Mouse (Mus musculus): ENCODE results near the gene Cpt1b. TPM values are rescaled to one million over a fixed set of nuclear protein-coding genes. Genes with fewer than 3 reads are reported as not detected.

Gene Cpt1b
- polyA plus RNA-seq, 1 experiment from 2014 or later: 138 TPM

DNA sequence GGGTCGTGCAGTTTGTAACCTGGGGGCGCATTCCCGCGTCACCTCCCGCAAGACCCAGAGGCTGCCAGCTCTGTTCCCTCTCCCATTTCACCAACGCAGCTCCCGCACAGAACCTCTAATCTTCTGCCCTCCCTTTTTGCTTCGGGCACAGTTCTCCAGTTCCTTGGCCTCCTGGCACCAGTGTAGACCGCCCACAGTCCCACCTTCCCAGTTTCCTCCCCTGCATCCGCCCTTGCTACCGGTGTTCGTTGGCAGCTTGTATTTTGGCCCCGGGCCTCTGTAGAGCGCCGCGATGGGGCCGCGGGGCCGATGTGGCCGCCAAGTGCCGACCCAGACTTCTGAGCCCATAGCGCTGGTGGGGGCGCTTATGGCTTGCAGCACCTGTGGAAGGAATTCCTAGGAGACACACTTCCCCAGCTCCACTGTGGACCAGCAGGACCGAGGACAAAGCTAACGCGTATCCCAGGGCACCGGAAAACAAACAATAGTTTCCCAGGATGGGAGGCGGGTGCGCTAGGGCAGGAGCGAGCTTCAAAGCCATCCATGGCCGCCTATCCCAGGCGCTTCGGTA is 46.7 kb downstream of the Cpt1b start, which contains the start of gene Odf3b:
Odf3b (minus strand) TSS at position 452 of the 571 bp plus-strand sequence.
- ATAC-seq (ENCODE audit: insufficient number of reproducible peaks, low FRiP score): 0 out of 2 replicates have a peak, but pooled peaks have one; percentile 1

DNA sequence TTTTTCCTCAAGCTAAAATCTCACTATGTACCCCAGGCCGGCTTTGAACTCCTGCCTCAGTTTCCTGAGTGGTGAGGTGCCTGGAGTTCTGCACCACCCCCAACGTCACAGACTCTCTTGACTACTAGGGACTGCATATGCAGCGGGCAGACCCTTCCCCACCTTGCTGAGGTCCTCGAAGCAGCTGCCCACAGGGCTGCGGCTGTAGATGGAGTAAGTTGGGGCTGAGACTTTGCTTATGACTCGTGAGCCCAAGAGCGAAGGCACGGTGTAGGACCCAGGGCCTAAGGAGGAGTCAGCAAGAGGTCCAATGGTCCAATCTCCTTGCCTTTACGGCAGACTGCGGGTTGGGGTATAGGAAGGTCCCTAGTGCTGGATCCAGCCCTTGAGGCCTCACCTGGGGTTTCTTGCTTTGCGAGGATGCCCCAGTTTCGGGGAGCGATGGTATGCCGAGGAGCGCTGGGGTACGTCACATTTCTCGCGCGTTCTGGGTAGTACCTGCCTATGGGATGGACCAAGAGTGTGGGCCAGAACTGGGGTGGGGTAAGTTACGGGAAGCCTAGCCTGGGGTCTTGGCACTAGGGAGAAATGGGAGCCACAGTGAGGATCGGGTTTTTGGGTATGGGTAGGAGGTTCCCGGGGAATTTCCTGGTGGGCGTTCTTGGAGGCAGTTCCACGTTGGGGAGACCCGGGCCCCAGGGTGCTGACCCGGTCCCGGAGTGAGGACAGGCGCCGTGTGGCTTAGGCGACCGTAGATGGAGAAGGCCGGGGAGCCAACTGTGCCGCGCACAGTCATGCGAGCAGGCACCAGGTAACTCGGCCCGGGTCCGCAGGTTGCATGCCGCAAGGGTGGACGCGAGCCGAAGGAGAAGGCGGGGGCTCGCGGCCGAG is 47.5 kb downstream of the Cpt1b start:
- H3K27me3 ChIP-seq (replicated peaks): peaks cover 45% of the 10 kb centered on the region
- H3K4me3 ChIP-seq: peak overlapping the region; percentile 53
- peaks cover 31% of the 10 kb centered on the region for H3K4me1 ChIP-seq (replicated peaks)
- no peak overlapping the region for H3K27ac ChIP-seq (ENCODE audit: poor library complexity, severe bottlenecking)
- no peaks in the 10 kb centered on the region for H3K36me3 ChIP-seq
- ATAC-seq (ENCODE audit: insufficient number of reproducible peaks, low FRiP score): no peak
- H3K4me2 ChIP-seq: peak overlapping the region; percentile 92
- peak overlapping the region; percentile 45 for H3K9ac ChIP-seq
- 10% methylated on average over 46 of the region's 46 CpGs for whole genome bisulfite sequencing
- no peaks in the 10 kb centered on the region for H3K9me3 ChIP-seq (replicated peaks)

More for the DNA sequence above, 46.7 kb downstream of the Cpt1b start, which contains the start of gene Odf3b:
- Histone ChIP-seq H3K27me3 (replicated peaks) (peaks cover 50% of the 10 kb centered on the region), H3K4me3 (peak within 1 kb of the TSS; percentile 53), H3K9ac (peak within 1 kb of the TSS; percentile 45), H3K4me2 (peak within 1 kb of the TSS; percentile 92), H3K4me1 (replicated peaks) (peaks cover 30% of the 10 kb centered on the region), H3K36me3 (no peaks in the 10 kb centered on the region), H3K27ac (ENCODE audit: poor library complexity, severe bottlenecking) (no peak within 1 kb of the TSS), H3K9me3 (replicated peaks) (no peaks in the 10 kb centered on the region)
- WGBS: under 1% methylated on average over 33 of the region's 33 CpGs

DNA sequence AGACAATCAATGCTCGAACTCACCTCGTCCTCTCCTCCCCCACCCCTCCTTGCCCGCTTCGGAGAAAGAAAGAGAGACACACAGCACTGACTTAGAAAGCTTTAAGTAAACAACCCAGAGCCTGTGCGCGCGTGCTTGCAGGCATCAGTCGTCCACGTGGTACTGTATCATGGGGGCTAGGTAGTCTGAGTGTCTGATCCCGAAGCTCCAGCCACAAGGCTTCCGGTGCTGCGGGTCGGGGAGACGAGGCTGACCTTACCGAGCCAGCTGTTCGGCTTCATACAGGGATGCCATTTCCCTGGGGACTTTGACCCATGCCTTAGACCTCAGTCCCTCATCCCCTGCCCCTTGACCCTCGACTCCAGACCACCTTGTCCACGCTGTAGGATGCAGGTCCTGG is 48.3 kb downstream of the Cpt1b start:
- WGBS: 7% methylated on average over 18 of the region's 18 CpGs

DNA sequence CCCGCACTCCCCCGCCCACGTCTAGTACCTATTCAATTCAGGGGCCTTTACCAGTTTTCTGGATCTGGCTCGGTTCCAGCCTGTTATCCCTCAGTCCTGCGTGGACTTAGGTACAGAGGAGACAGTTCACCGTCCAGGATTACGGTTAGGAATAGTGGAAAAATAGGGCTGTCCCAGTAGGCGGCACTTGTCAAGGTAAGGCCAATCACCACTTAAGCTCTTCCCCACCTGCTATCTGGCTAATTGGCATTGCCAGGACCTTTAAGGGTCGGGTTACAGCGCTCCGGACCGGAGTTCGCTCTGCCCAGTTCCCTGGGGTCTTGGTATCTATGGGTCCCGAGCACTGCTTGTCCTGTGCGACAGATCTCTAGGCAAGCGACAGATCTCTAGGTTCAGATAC is 48.7 kb downstream of the Cpt1b start, which contains the start of gene Tymp:
Tymp (minus strand) TSS at position 83 of the 400 bp plus-strand sequence.
- Histone ChIP-seq H3K27me3 (replicated peaks) (peaks cover 45% of the 10 kb centered on the region), H3K36me3 (peaks cover 6% of the 10 kb centered on the region), H3K27ac (ENCODE audit: poor library complexity, severe bottlenecking) (no peak within 1 kb of the TSS), H3K4me2 (peak within 1 kb of the TSS; percentile 28), H3K4me1 (replicated peaks) (peaks cover 38% of the 10 kb centered on the region), H3K4me3 (no peak within 1 kb of the TSS), H3K9ac (no peak within 1 kb of the TSS), H3K9me3 (replicated peaks) (no peaks in the 10 kb centered on the region)
- WGBS: 21% methylated on average over 16 of the region's 16 CpGs
- ATAC-seq (ENCODE audit: insufficient number of reproducible peaks, low FRiP score): no peak

More for the DNA sequence above, 48.3 kb downstream of the Cpt1b start:
- Histone ChIP-seq H3K36me3 (peaks cover 2% of the 10 kb centered on the region; the same call in 1 of the 2 replicates), H3K4me2 (peak overlapping the region; percentile 28), H3K4me1 (replicated peaks) (peaks cover 38% of the 10 kb centered on the region), H3K9me3 (replicated peaks) (no peaks in the 10 kb centered on the region), H3K27me3 (replicated peaks) (peaks cover 45% of the 10 kb centered on the region), H3K9ac (no peak overlapping the region), H3K27ac (ENCODE audit: poor library complexity, severe bottlenecking) (no peak overlapping the region), H3K4me3 (no peak overlapping the region)
- no peak for ATAC-seq (ENCODE audit: insufficient number of reproducible peaks, low FRiP score)

DNA sequence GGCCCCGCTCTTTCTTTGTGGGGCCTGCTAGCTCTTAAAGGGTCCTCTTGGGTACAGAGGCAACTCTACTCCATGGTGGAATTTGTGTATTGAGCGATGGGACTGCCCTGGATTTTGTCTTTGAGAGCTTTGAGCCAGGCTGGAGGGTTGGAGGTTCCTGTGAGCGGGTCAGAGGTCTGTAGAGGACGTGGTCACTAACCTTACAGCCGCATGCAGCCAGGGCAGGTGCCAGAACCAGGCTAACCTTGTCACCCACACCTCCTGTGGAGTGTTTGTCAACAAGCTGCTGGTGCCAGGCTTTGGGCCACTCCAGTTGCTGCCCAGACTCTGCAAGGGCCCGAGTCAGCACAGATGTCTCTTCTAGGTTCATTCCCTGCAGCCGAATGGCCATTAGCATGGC is 49.6 kb downstream of the Cpt1b start:
- Histone ChIP-seq H3K27ac (ENCODE audit: poor library complexity, severe bottlenecking) (no peak overlapping the region), H3K4me2 (no peak overlapping the region), H3K9me3 (replicated peaks) (no peaks in the 10 kb centered on the region), H3K4me3 (no peak overlapping the region), H3K9ac (no peak overlapping the region), H3K4me1 (replicated peaks) (peaks cover 38% of the 10 kb centered on the region), H3K27me3 (replicated peaks) (peaks cover 42% of the 10 kb centered on the region), H3K36me3 (peaks cover 15% of the 10 kb centered on the region)
- WGBS: 75% methylated on average over 7 of the region's 7 CpGs
- no peak for ATAC-seq (ENCODE audit: insufficient number of reproducible peaks, low FRiP score)

DNA sequence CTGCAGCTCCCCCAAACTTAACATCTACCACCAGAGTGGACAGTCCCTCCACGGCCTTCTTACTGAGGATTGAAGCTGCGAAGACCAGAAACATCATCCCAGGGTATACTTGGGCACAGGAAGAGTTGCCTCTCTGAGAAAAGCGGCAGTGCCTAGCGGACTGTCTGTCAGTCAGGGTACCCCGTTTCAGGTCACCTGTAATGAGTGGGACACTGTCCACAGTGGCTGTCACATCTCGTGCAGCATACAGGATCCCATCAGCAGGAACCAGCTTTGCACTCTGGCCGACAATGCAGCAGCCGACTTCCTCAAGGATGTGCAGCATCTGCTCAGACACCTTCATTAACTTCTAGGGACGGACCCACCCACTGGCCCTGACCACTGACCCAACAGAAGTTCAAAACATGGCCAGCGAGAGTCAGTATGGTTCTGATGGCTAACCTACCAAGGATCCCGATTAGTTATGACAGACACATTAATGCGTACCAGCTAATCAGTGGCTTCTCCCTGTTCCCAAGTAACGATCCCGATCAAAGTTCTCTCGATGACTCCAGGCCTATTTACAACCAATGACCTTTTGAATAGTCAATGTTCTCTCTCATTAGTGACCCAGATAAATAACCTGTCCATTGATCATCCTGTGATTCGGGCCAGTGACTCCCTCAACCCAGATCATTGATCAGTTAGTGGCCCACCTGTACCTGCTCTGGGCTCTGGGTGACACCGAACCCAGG is 50.7 kb downstream of the Cpt1b start:
- Histone ChIP-seq H3K4me3 (no peak overlapping the region), H3K4me2 (0 out of 2 replicates have a peak overlapping the region, but pooled peaks have one; percentile 85)
- 89% methylated on average over 17 of the region's 17 CpGs for WGBS

DNA sequence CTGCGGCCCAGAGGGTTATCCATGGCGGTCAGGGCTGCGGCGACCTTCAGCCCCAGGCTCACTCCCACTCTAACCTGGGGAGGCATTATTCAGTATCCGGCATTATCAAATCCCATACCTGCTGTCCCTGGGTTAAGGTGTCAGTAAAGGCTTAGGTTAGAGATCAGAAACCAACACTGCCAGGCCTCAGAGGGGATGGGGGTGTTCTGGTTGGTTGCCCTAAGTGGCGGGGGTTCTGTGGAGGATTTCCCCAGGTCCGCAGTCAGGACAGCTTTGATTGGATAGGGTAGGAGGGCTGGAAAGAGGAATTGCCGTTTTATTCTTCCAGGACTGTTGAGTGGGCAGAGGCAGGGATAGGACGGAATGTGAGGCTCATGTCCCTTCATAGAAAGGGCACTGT is 51.3 kb downstream of the Cpt1b start:
- ATAC-seq (ENCODE audit: insufficient number of reproducible peaks, low FRiP score): no peak; the same call in 1 of the 2 replicates
- Histone ChIP-seq H3K4me2 (peak overlapping the region; percentile 85), H3K27me3 (replicated peaks) (peaks cover 36% of the 10 kb centered on the region), H3K9me3 (replicated peaks) (no peaks in the 10 kb centered on the region), H3K9ac (peak overlapping the region; percentile 78), H3K4me1 (replicated peaks) (peaks cover 35% of the 10 kb centered on the region), H3K36me3 (peaks cover 32% of the 10 kb centered on the region), H3K4me3 (peak overlapping the region; percentile 71), H3K27ac (ENCODE audit: poor library complexity, severe bottlenecking) (peak overlapping the region; percentile 89; the same call in 1 of the 2 replicates)
- 50% methylated on average over 9 of the region's 9 CpGs for WGBS

More for the DNA sequence above, 50.7 kb downstream of the Cpt1b start:
- no peak for ATAC-seq (ENCODE audit: insufficient number of reproducible peaks, low FRiP score)
- peak overlapping the region; percentile 78; the same call in 1 of the 2 replicates for H3K9ac ChIP-seq
- H3K27ac ChIP-seq (ENCODE audit: poor library complexity, severe bottlenecking): no peak overlapping the region
- no peaks in the 10 kb centered on the region for H3K9me3 ChIP-seq (replicated peaks)
- peaks cover 38% of the 10 kb centered on the region for H3K27me3 ChIP-seq (replicated peaks)
- peaks cover 26% of the 10 kb centered on the region for H3K36me3 ChIP-seq
- H3K4me1 ChIP-seq (replicated peaks): peaks cover 38% of the 10 kb centered on the region

DNA sequence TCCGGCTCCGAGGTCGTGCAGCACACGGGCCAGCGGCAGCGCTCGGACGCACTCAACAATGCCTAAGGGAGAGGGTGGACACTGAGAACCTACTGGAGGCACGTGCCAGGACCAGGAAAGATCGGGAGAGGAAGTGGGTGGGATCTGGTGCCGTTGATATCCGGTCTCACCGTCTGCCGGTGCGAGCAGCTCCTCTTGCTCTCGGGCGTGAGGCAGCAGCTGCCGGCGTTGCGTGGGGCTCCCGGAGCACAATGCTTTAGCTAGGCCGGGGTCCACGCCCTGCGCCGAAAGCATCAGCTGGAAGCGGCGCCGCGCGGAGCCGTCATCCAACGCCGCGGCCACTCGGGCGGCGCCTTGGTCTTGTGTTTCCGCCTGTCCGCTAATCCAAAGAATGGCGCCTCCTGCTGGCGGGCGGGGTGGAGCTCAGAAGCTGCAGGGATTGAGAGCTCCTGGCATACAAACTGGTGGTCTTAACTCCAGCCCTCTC is 51.9 kb downstream of the Cpt1b start, which contains the start of gene Sco2:
Sco2 (minus strand) TSS at position 85 of the 487 bp plus-strand sequence.
- ATAC-seq (ENCODE audit: insufficient number of reproducible peaks, low FRiP score): peak; percentile 78
- H3K36me3 ChIP-seq: peaks cover 38% of the 10 kb centered on the region
- no peaks in the 10 kb centered on the region for H3K9me3 ChIP-seq (replicated peaks)
- H3K4me2 ChIP-seq: peak within 1 kb of the TSS; percentile 85
- peak within 1 kb of the TSS; percentile 78 for H3K9ac ChIP-seq
- H3K27me3 ChIP-seq (replicated peaks): peaks cover 31% of the 10 kb centered on the region
- peaks cover 30% of the 10 kb centered on the region for H3K4me1 ChIP-seq (replicated peaks)
- WGBS: under 1% methylated on average over 42 of the region's 42 CpGs
- peak within 1 kb of the TSS; percentile 71 for H3K4me3 ChIP-seq
- peak within 1 kb of the TSS; percentile 89 for H3K27ac ChIP-seq (ENCODE audit: poor library complexity, severe bottlenecking)

DNA sequence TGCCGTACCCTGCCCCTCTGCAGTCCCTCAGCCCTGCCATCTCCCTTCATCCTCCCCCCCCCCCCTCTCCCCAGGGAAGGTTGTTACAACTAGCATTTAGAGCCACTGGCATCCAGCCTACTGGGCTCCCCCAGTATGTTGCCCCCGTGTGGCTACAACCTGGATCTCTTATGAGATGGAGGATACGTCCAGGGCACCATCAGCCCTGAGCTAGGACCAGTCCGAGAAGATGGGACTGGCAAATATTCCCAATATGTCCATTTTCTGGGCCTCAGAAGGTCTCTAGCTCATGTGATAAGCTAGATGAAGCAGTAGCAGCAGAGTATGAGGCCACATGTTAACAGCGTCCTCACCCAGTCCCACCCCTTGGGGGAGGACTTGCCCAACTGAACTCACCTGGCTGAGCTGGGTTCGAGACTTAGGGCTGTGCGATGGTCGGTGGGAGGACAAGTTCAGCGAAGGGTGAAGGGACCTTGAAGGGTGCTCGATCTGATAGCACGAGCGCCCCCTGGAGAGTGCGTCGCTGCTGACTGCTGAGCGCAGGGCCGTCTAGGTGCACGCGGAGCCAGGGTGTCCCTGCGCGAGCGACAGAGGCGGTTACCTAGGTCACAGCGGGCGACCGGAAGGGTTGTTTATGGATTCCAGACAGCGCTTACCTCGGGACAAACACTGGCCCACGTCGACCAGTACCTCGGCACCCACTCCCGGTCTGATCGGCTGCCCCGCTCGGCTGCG is 52.5 kb downstream of the Cpt1b start:
- Histone ChIP-seq H3K9ac (peak overlapping the region; percentile 78), H3K36me3 (peaks cover 44% of the 10 kb centered on the region), H3K4me1 (replicated peaks) (peaks cover 24% of the 10 kb centered on the region), H3K4me2 (peak overlapping the region; percentile 85), H3K9me3 (replicated peaks) (no peaks in the 10 kb centered on the region), H3K4me3 (peak overlapping the region; percentile 71), H3K27ac (ENCODE audit: poor library complexity, severe bottlenecking) (peak overlapping the region; percentile 89), H3K27me3 (replicated peaks) (peaks cover 25% of the 10 kb centered on the region)
- ATAC-seq (ENCODE audit: insufficient number of reproducible peaks, low FRiP score): peak; percentile 89
- 1% methylated on average over 35 of the region's 35 CpGs for WGBS

DNA sequence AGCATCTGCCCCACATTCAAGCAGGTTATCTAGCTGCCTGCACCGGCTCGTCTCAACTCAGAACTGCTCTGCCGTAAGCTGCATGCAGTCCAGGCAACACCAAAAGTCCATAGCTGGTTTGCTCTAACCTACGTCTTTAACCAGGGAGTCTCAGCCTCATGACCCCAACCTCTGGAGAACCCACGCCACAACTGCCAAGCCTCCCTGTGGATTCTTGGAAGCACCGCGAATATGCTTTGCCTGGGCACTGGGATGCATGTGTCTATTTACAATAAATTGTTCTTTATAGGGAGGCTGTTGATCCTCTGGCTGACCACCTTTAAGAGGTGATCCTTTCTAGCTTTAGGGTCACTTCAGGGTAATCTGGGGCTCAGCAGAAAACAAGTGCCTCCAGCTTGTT is 53.1 kb downstream of the Cpt1b start:
- Histone ChIP-seq H3K4me2 (peak overlapping the region; percentile 85), H3K36me3 (peaks cover 50% of the 10 kb centered on the region), H3K4me3 (peak overlapping the region; percentile 71), H3K4me1 (replicated peaks) (peaks cover 19% of the 10 kb centered on the region), H3K9ac (peak overlapping the region; percentile 78), H3K27me3 (replicated peaks) (peaks cover 18% of the 10 kb centered on the region), H3K27ac (ENCODE audit: poor library complexity, severe bottlenecking) (no peak overlapping the region; the same call in 1 of the 2 replicates), H3K9me3 (replicated peaks) (no peaks in the 10 kb centered on the region)
- ATAC-seq (ENCODE audit: insufficient number of reproducible peaks, low FRiP score): no peak
- WGBS: 83% methylated on average over 7 of the region's 7 CpGs
